Mouse (Mus musculus) ES-Bruce4 (cell line): ENCODE results near the gene Rundc3a.

Experiments used
- CTCF ChIP-seq: IDR thresholded peaks from one replicate; pipeline ENCODE4 v1.8.1; 2011; ENCODE audit warnings: low read depth, low read length
- EP300 ChIP-seq: IDR thresholded peaks from 2 replicates; pipeline ENCODE4 v1.6.1; 2011; ENCODE audit warnings: low read depth, low read length; ENCODE audit not compliant: insufficient read depth
- POLR2A ChIP-seq: IDR thresholded peaks from one replicate; pipeline ENCODE4 v1.8.1; 2011; ENCODE audit warnings: low read length; ENCODE audit not compliant: insufficient read depth

DNA sequence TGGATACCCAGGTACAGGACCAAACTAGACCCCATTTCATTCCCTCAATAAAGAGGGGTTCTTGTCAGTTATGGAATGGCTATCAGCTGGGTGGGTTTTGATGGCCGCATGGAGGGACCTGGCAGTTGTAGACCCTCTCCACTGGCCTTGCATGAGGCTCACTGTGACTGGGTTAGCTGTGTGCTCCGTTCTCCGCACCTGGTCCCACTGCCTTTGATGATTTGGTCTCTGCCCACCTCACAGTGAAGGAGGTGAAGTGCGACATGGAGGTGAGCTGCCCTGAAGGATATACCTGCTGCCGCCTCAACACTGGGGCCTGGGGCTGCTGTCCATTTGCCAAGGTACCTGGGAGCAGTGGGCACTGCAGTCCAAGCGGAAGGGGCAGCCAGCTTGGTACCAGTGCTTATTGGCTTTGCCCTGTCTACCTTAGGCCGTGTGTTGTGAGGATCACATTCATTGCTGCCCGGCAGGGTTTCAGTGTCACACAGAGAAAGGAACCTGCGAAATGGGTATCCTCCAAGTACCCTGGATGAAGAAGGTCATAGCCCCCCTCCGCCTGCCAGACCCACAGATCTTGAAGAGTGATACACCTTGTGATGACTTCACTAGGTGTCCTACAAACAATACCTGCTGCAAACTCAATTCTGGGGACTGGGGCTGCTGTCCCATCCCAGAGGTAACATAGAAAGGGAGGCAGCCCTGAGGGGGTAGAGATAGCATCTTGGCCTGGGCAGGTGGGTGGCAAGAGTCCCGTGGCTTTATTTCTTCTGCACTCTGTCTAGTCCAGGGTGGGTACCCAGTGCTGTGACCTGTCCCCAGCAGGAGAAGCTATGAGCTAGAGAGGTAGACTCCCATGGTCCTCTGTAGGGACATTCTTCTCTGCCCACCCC is 41.9 kb downstream of the Rundc3a start:
- no peak for TF ChIP-seq CTCF
- no peak for TF ChIP-seq EP300
- no peak for TF ChIP-seq POLR2A
